Mouse (Mus musculus) thymus, postnatal 14 days (tissue): Measurements from ENCODE around the gene Fgfr2.

ENCODE experiments used
- DNase-seq: peaks from one replicate; pipeline ENCODE4 v3.0.0; 2021

Fgfr2 gene

GRCm38 (mm10) chr7:131746752-131747151 is 1376.4 kb downstream of the Fgfr2 start:
- no peak for DNase-seq

- DNase-seq = no peak
These were observed 1380.0 kb downstream of the Fgfr2 start for GRCm38 (mm10) chr7:131743193-131743592.

GRCm38 (mm10) chr7:131722783-131723575 is 1400.2 kb downstream of the Fgfr2 start:
- no peak for DNase-seq

- no peak for DNase-seq
These were observed 1400.8 kb downstream of the Fgfr2 start for GRCm38 (mm10) chr7:131722316-131722715.

- DNase-seq = no peak
These were observed 1404.9 kb downstream of the Fgfr2 start for GRCm38 (mm10) chr7:131718280-131718679.

GRCm38 (mm10) chr7:131713076-131713475 is 1410.1 kb downstream of the Fgfr2 start:
- no peak for DNase-seq

- DNase-seq = no peak
These were observed 1426.3 kb downstream of the Fgfr2 start for GRCm38 (mm10) chr7:131696889-131697288.

- no peak for DNase-seq
These were observed 1435.8 kb downstream of the Fgfr2 start for GRCm38 (mm10) chr7:131687324-131687723.

- DNase-seq = no peak
These were observed 1446.0 kb downstream of the Fgfr2 start for GRCm38 (mm10) chr7:131677126-131677525.

GRCm38 (mm10) chr7:131670586-131670985 is 1452.6 kb downstream of the Fgfr2 start:
- no peak for DNase-seq

- DNase-seq = no peak
These were observed 1453.8 kb downstream of the Fgfr2 start for GRCm38 (mm10) chr7:131669326-131669725.

GRCm38 (mm10) chr7:131660726-131661125 is 1462.4 kb downstream of the Fgfr2 start:
- DNase-seq = no peak

- DNase-seq = no peak
These were observed 1467.1 kb downstream of the Fgfr2 start for GRCm38 (mm10) chr7:131656017-131656416.

GRCm38 (mm10) chr7:131653416-131653815 is 1469.7 kb downstream of the Fgfr2 start:
- no peak for DNase-seq

- no peak for DNase-seq
These were observed 1471.0 kb downstream of the Fgfr2 start for GRCm38 (mm10) chr7:131651921-131652694.

- no peak for DNase-seq
These were observed 1472.9 kb downstream of the Fgfr2 start for GRCm38 (mm10) chr7:131650277-131650676.

GRCm38 (mm10) chr7:131648276-131648675 is 1474.9 kb downstream of the Fgfr2 start:
- DNase-seq = no peak

- no peak for DNase-seq
These were observed 1475.6 kb downstream of the Fgfr2 start for GRCm38 (mm10) chr7:131647583-131647982.

- DNase-seq = no peak
These were observed 1478.6 kb downstream of the Fgfr2 start for GRCm38 (mm10) chr7:131644586-131644985.

GRCm38 (mm10) chr7:131644051-131644450 is 1479.1 kb downstream of the Fgfr2 start:
- DNase-seq = no peak

- no peak for DNase-seq
These were observed 1479.8 kb downstream of the Fgfr2 start for GRCm38 (mm10) chr7:131643341-131643840.

- DNase-seq = no peak
These were observed 1493.6 kb downstream of the Fgfr2 start for GRCm38 (mm10) chr7:131629562-131629961.

GRCm38 (mm10) chr7:131628846-131629391 is 1494.2 kb downstream of the Fgfr2 start:
- no peak for DNase-seq

- DNase-seq = no peak
These were observed 1494.8 kb downstream of the Fgfr2 start for GRCm38 (mm10) chr7:131628356-131628755.
